Mouse (Mus musculus) C2C12 (cell line): ENCODE data around the gene Parp11. TPM values are rescaled to one million over a fixed set of nuclear protein-coding genes. Genes with fewer than 3 reads are reported as not detected.

ENCODE experiments used
- H3K27me3 ChIP-seq: one replicate; pipeline ENCODE4 v1.6.1; 2011; ENCODE audit not compliant: control insufficient read depth, insufficient read depth, insufficient read length
- H3K36me3 ChIP-seq: one replicate; pipeline ENCODE4 v1.6.1; 2011; ENCODE audit not compliant: control insufficient read depth, insufficient read depth
- H3K4me3 ChIP-seq: one replicate; pipeline ENCODE4 v1.5.1; 2011; ENCODE audit warnings: mild to moderate bottlenecking, control low read depth; ENCODE audit not compliant: poor library complexity, insufficient read depth, severe bottlenecking
- H3K79me2 ChIP-seq: one replicate; pipeline ENCODE4 v1.6.1; 2011; ENCODE audit not compliant: control insufficient read depth, insufficient read depth
- H3K79me3 ChIP-seq: one replicate; pipeline ENCODE4 v1.6.1; 2011; ENCODE audit warnings: low read depth, control low read depth
- H3ac ChIP-seq: one replicate; pipeline ENCODE3; 2011; ENCODE audit warnings: low read depth; ENCODE audit not compliant: control insufficient read depth, insufficient read length
- CEBPB ChIP-seq: IDR thresholded peaks from one replicate; pipeline ENCODE4 v1.6.1; 2011; ENCODE audit warnings: low read depth, mild to moderate bottlenecking, control low read depth, moderate library complexity
- CTCF ChIP-seq: IDR thresholded peaks from one replicate; pipeline ENCODE4 v1.5.1; 2011; ENCODE audit not compliant: control insufficient read depth, insufficient read depth, insufficient read length
- FOSL1 ChIP-seq: IDR thresholded peaks from one replicate; pipeline ENCODE4 v1.8.0; 2011; ENCODE audit warnings: mild to moderate bottlenecking, low read length; ENCODE audit not compliant: poor library complexity, insufficient read depth, severe bottlenecking
- MAX ChIP-seq: IDR thresholded peaks from one replicate; pipeline ENCODE4 v1.6.1; 2011; ENCODE audit warnings: mild to moderate bottlenecking, control low read depth
- MYOD1 ChIP-seq: IDR thresholded peaks from one replicate; pipeline ENCODE4 v1.6.1; 2011; ENCODE audit warnings: low read depth; ENCODE audit not compliant: control insufficient read depth, insufficient read length
- MYOG ChIP-seq: IDR thresholded peaks from one replicate; pipeline ENCODE4 v1.6.1; 2011; ENCODE audit not compliant: control insufficient read depth, insufficient read length; ENCODE audit errors: extremely low read depth
- USF1 ChIP-seq: IDR thresholded peaks from one replicate; pipeline ENCODE4 v1.6.1; 2011; ENCODE audit warnings: low read depth, mild to moderate bottlenecking, control low read depth, moderate library complexity
- polyA plus RNA-seq: library from polyadenylated mRNA; unstranded; fragments of >200 nt; fragmentation: generic; extraction: Trizol; gene quantifications from one replicate; pipeline ENCODE4 v1.2.1, GENCODE M21; 2012; ENCODE audit warnings: missing spikeins

The Parp11 gene
- polyA plus RNA-seq, 1 experiment, result 3.6 TPM

GRCm38 (mm10) chr6:127431196-127431766 lies 15.4 kb upstream of the Parp11 start:
- Histone ChIP-seq H3K79me3 (no peaks in the 10 kb centered on the region), H3K4me3 (no peak overlapping the region), H3ac (no peak overlapping the region), H3K79me2 (no peaks in the 10 kb centered on the region), H3K27me3 (peaks cover 13% of the 10 kb centered on the region), H3K36me3 (no peaks in the 10 kb centered on the region)
- TF ChIP-seq CTCF (no peak), FOSL1 (no peak), CEBPB (no peak), USF1 (no peak), MYOG (no peak), MYOD1 (no peak), MAX (no peak)

DNA sequence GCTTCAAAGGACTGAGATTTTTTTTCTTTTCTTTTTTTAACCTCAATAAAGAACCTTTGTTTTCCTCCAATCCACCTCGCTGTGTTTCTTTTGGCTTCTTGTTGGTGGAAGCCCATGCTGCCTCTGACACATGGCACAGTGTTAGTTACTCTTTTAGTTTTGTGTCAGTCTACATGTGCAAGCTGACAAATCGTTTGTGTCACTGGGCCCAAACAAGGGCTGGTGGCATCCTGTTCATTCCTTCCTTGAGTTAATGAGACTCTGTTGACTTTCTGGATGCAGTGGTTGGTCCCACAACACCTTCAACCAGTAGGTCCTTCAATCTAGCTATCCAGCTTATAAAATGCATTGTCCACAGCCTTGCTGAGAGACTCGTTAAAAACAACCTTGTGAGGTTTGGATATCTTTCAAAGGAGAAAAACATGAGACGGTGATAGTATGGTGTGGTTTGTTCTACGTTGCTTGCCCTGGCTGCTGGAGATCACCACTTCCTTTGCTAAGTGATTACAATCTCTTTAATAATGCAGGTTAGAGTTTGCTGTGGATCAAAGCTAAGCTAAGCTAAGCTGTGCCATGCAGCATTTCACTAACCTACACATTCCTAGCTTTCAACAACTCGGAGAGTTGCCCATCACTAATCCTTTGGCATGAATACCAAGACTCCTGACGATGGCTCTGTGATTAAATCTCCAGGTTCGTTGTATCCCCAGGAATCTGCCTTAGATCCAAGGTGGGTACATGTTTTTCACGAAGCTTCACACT lies 12.6 kb upstream of the Parp11 start:
- Histone ChIP-seq H3ac (no peak overlapping the region), H3K27me3 (peaks cover 5% of the 10 kb centered on the region), H3K79me3 (no peaks in the 10 kb centered on the region), H3K4me3 (no peak overlapping the region), H3K79me2 (no peaks in the 10 kb centered on the region), H3K36me3 (no peaks in the 10 kb centered on the region)
- TF ChIP-seq MYOG (no peak), CEBPB (no peak), FOSL1 (no peak), USF1 (no peak), MYOD1 (no peak), CTCF (no peak), MAX (no peak)

DNA sequence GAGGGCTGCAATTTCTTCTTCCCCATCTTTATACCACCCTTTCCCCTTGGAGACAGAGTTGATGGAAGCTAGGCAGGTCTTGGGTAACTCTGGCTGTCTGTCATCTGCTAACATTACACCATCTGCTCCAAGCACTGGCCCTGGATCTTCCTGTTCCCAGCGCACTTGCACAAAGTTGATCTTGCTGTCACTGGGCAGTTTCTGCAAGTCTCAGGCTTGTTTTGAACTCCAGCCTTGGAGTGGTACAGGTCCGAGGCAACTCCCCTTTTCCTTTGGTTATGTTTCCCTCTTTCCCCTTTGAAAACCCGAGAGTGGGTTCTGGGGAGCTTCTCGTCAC lies 12.0 kb upstream of the Parp11 start:
- H3ac ChIP-seq, result no peak overlapping the region
- no peaks in the 10 kb centered on the region for H3K36me3 ChIP-seq
- H3K4me3 ChIP-seq, result no peak overlapping the region
- no peak for TF ChIP-seq MAX
- no peak for TF ChIP-seq MYOG
- no peak for TF ChIP-seq CTCF
- TF ChIP-seq USF1, result no peak
- no peak for TF ChIP-seq FOSL1
- TF ChIP-seq CEBPB, result no peak
- TF ChIP-seq MYOD1, result no peak
- peaks cover 5% of the 10 kb centered on the region for H3K27me3 ChIP-seq
- no peaks in the 10 kb centered on the region for H3K79me2 ChIP-seq
- H3K79me3 ChIP-seq, result no peaks in the 10 kb centered on the region

DNA sequence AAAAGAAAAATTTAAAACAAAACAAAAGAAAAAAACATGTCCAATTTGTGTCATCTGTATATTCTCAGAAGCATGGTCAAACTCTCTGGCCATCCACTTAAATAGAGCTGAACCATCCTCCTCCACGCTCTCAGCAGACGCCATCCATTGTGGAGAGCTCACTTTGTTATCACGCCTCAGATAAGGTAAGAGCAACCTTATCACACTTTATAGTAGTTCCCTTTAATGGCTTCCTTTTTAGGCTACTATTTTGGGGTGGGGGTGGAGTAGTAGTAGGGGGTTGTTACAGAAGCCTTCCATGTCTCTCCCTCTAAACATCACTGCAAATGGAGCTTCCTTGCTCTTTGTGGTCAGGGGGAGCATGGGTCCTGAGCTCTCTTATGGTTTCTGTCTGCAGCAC lies 7.6 kb upstream of the Parp11 start:
- Histone ChIP-seq H3ac (no peak overlapping the region), H3K4me3 (no peak overlapping the region), H3K79me3 (no peaks in the 10 kb centered on the region), H3K36me3 (no peaks in the 10 kb centered on the region), H3K27me3 (peaks cover 6% of the 10 kb centered on the region), H3K79me2 (no peaks in the 10 kb centered on the region)
- TF ChIP-seq FOSL1 (no peak), CEBPB (no peak), MYOG (no peak), MAX (no peak), MYOD1 (no peak), CTCF (no peak), USF1 (no peak)

- Histone ChIP-seq H3K4me3 (no peak overlapping the region), H3K79me3 (no peaks in the 10 kb centered on the region), H3K27me3 (peaks cover 8% of the 10 kb centered on the region), H3K79me2 (no peaks in the 10 kb centered on the region), H3ac (no peak overlapping the region), H3K36me3 (no peaks in the 10 kb centered on the region)
- TF ChIP-seq MYOD1 (no peak), MYOG (no peak), CEBPB (no peak), FOSL1 (no peak), CTCF (no peak), USF1 (no peak), MAX (no peak)
These were observed 7.0 kb upstream of the Parp11 start for GRCm38 (mm10) chr6:127439540-127440195.
